Mouse (Mus musculus) forebrain, embryonic 16.5 days (tissue): ENCODE data around the gene Gm17651. TPM values are rescaled to one million over a fixed set of nuclear protein-coding genes. Genes with fewer than 3 reads are reported as not detected.

ENCODE experiments used
- ATAC-seq: fragments of 200-750 bp; cut with Nextera tagmentation; 2 replicates; pipeline ENCODE4 v1.8.0; 2017; ENCODE audit warnings: mild to moderate bottlenecking, moderate library complexity
- H3K27ac ChIP-seq: fragments of 300-500 bp; sonication (generic); 2 replicates; pipeline ENCODE4 v1.5.1; 2014; ENCODE audit warnings: low read length, control low read depth
- H3K27me3 ChIP-seq: fragments of 300-500 bp; sonication (generic); replicated peaks from 2 replicates; pipeline ENCODE4 v1.6.1; 2014; ENCODE audit warnings: low read length; ENCODE audit not compliant: control insufficient read depth, insufficient read depth
- H3K36me3 ChIP-seq: fragments of 300-500 bp; sonication (generic); 2 replicates; pipeline ENCODE4 v1.6.1; 2014; ENCODE audit not compliant: control insufficient read depth, insufficient read depth
- H3K4me1 ChIP-seq: fragments of 300-500 bp; sonication (generic); replicated peaks from 2 replicates; pipeline ENCODE4 v1.6.1; 2014; ENCODE audit warnings: low read length; ENCODE audit not compliant: control insufficient read depth, insufficient read depth
- H3K4me2 ChIP-seq: fragments of 300-500 bp; sonication (generic); 2 replicates; pipeline ENCODE4 v1.6.1; 2014; ENCODE audit warnings: mild to moderate bottlenecking, low read length, control low read depth
- H3K4me3 ChIP-seq: fragments of 300-500 bp; sonication (generic); replicated peaks from 2 replicates; pipeline ENCODE4 v1.5.1; 2014; ENCODE audit warnings: mild to moderate bottlenecking, low read length, control low read depth
- H3K9ac ChIP-seq: fragments of 300-500 bp; sonication (generic); replicated peaks from 2 replicates; pipeline ENCODE4 v1.6.1; 2014; ENCODE audit warnings: low read depth, low read length, control low read depth
- H3K9me3 ChIP-seq: fragments of 300-500 bp; sonication (generic); 2 replicates; pipeline ENCODE4 v1.6.1; 2016; ENCODE audit warnings: low read length; ENCODE audit not compliant: control insufficient read depth
- WGBS: fragments of 180-500 bp; shearing (Covaris S2); extraction: QIAGEN DNeasy Blood & Tissue Kit; methylation state at CpG from one replicate; pipeline ENCODE4 v1.1.7; 2014; 5-methylcytosine and 5-hydroxymethylcytosine counted together
- microRNA-seq: library from miRNA; unstranded; fragments of <30 nt; microRNA quantifications from one replicate; pipeline ENCODE4, GENCODE M21; 2017
- polyA plus RNA-seq: library from polyadenylated mRNA; unstranded; fragments of >200 nt; fragmentation: Nextera tagmentation; extraction: Ambion mirVana; gene quantifications from 2 replicates; pipeline ENCODE4 v1.2.1, GENCODE M21; 2015

Gene Gm17651
- polyA plus RNA-seq, 1 experiment from 2014 or later: not detected

GRCm38 (mm10) chr3:97627893-97628292, 46.6 kb downstream of the Gm17651 start:
- Histone ChIP-seq H3K27ac (no peak overlapping the region), H3K4me1 (peaks cover 5% of the 10 kb centered on the region; the same call in 1 of the 2 replicates), H3K9me3 (no peaks in the 10 kb centered on the region), H3K9ac (no peak overlapping the region), H3K4me2 (no peak overlapping the region), H3K4me3 (no peak overlapping the region), H3K27me3 (no peaks in the 10 kb centered on the region), H3K36me3 (no peaks in the 10 kb centered on the region)
- no peak for ATAC-seq
- WGBS: 86% methylated on average over 7 of the region's 7 CpGs

- no peaks in the 10 kb centered on the region for H3K9me3 ChIP-seq
- no peak overlapping the region for H3K9ac ChIP-seq
- ATAC-seq: no peak
- no peak overlapping the region for H3K4me3 ChIP-seq
- H3K36me3 ChIP-seq: no peaks in the 10 kb centered on the region
- H3K27ac ChIP-seq: no peak overlapping the region
- no peaks in the 10 kb centered on the region for H3K27me3 ChIP-seq
- WGBS: 31% methylated on average over 2 of the region's 2 CpGs
- peaks cover 5% of the 10 kb centered on the region; the same call in 1 of the 2 replicates for H3K4me1 ChIP-seq
- no peak overlapping the region for H3K4me2 ChIP-seq
Observed at GRCm38 (mm10) chr3:97624611-97625010, 49.9 kb downstream of the Gm17651 start.

Small RNA genes lying within 50 kb of the gene (microRNA-seq; reads per million reads assigned to microRNA genes)
- gene Mir7225: not detected

Other genes starting within 250 kb of the Gm17651 start
- gene Chd1l, start 64.5 kb downstream of the Gm17651 start, polyA plus RNA-seq: 6.0 and 6.8 TPM in 2 replicates
- 0.48 and 0.99 TPM in 2 replicates for gene Fmo5, start 45.9 kb downstream of the Gm17651 start, polyA plus RNA-seq
- gene Prkab2, start 16.5 kb downstream of the Gm17651 start, polyA plus RNA-seq: 11.0 and 13.3 TPM in 2 replicates
- 82.1 and 83.9 TPM in 2 replicates for gene Pde4dip, start 214.0 kb upstream of the Gm17651 start, polyA plus RNA-seq
- gene Sec22b, start 226.5 kb upstream of the Gm17651 start, polyA plus RNA-seq: 108 and 110 TPM in 2 replicates